Mouse (Mus musculus) intestine, embryonic 15.5 days (tissue): ENCODE results near the gene Med15. TPM values are rescaled to one million over a fixed set of nuclear protein-coding genes. Genes with fewer than 3 reads are reported as not detected.

Experiments used
- ATAC-seq: fragments of 200-750 bp; cut with Nextera tagmentation; 2 replicates; pipeline ENCODE4 v1.8.0; 2017; ENCODE audit warnings: moderate TSS enrichment, moderate library complexity
- H3K27ac ChIP-seq: fragments of 300-500 bp; sonication (generic); 2 replicates; pipeline ENCODE4 v1.5.1; 2015; ENCODE audit warnings: mild to moderate bottlenecking, inconsistent platforms
- H3K27me3 ChIP-seq: fragments of 300-500 bp; sonication (generic); replicated peaks from 2 replicates; pipeline ENCODE4 v1.6.1; 2015; ENCODE audit warnings: inconsistent platforms
- H3K36me3 ChIP-seq: fragments of 300-500 bp; sonication (generic); 2 replicates; pipeline ENCODE4 v1.6.1; 2015; ENCODE audit warnings: inconsistent platforms
- H3K4me1 ChIP-seq: fragments of 300-500 bp; sonication (generic); replicated peaks from 2 replicates; pipeline ENCODE4 v1.6.1; 2015; ENCODE audit warnings: inconsistent platforms
- H3K4me2 ChIP-seq: fragments of 300-500 bp; sonication (generic); replicated peaks from 2 replicates; pipeline ENCODE4 v1.6.1; 2015; ENCODE audit warnings: mild to moderate bottlenecking, inconsistent platforms
- H3K4me3 ChIP-seq: fragments of 300-500 bp; sonication (generic); replicated peaks from 2 replicates; pipeline ENCODE4 v1.5.1; 2015; ENCODE audit warnings: inconsistent platforms
- H3K9ac ChIP-seq: fragments of 300-500 bp; sonication (generic); 2 replicates; pipeline ENCODE4 v1.6.1; 2015; ENCODE audit warnings: inconsistent platforms
- H3K9me3 ChIP-seq: fragments of 300-500 bp; sonication (generic); 2 replicates; pipeline ENCODE4 v1.6.1; 2016; ENCODE audit warnings: inconsistent platforms
- WGBS: fragments of 180-500 bp; shearing (Covaris S2); methylation state at CpG from one replicate; pipeline ENCODE4 v1.1.7; 2015; 5-methylcytosine and 5-hydroxymethylcytosine counted together
- polyA plus RNA-seq: library from polyadenylated mRNA; unstranded; fragments of >200 nt; fragmentation: Nextera tagmentation; extraction: Ambion mirVana; gene quantifications from 2 replicates; pipeline ENCODE4 v1.2.1, GENCODE M21; 2015

The Med15 gene
- polyA plus RNA-seq, 1 experiment from 2014 or later = 38.0 TPM

DNA sequence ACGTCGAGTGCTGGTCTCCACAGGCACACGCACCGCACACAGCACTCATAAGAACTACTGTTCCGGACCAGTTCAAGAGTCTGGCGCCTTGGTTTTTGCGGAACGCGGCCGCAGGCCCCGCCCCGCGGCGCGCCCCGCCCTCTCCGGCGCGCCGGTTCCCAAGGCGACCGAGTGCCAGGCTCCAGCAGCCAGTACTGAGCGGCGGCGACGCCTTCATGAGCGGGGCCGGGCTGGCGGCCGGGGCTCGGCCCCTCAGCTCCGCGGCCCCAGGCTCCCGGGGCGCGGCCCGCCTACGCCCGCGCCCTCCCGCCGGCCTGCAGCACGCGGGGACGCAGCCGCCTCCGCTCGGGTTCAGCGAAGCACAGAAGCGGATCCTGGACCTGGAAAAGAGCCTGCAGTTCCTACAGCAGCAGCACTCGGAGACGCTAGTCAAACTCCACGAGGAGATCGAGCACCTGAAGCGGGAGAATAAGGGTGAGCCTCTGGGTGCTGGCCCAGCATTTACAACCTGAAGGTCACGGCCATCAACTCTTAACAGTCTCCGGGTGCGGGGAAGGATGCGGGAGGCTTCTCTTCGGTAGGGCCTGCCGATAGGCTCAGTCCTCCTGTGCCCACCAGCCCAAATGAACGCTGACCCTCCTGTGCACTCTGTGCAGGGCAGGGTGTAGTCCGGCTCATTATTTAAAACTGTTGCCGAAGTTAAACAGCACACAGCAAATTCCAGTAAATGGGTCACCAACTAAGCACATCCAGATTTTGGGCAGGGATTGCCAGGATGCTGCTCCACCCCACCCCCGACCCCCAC lies 86.2 kb downstream of the Med15 start, which contains the start of gene Ccdc74a:
Gene Ccdc74a (plus strand): TSS at position 161 of the 805 bp plus-strand sequence.
- H3K36me3 ChIP-seq = peaks cover 22% of the 10 kb centered on the region
- peak within 1 kb of the TSS; percentile 56 for H3K4me3 ChIP-seq
- H3K4me2 ChIP-seq = peak within 1 kb of the TSS; percentile 97
- H3K27me3 ChIP-seq = no peaks in the 10 kb centered on the region
- peak; percentile 98 for ATAC-seq
- H3K9me3 ChIP-seq = no peaks in the 10 kb centered on the region
- H3K4me1 ChIP-seq = peaks cover 11% of the 10 kb centered on the region
- H3K9ac ChIP-seq = peak within 1 kb of the TSS; percentile 58
- H3K27ac ChIP-seq = peak within 1 kb of the TSS; percentile 48; the same call in 1 of the 2 replicates
- 2% methylated on average over 48 of the region's 65 CpGs for WGBS

DNA sequence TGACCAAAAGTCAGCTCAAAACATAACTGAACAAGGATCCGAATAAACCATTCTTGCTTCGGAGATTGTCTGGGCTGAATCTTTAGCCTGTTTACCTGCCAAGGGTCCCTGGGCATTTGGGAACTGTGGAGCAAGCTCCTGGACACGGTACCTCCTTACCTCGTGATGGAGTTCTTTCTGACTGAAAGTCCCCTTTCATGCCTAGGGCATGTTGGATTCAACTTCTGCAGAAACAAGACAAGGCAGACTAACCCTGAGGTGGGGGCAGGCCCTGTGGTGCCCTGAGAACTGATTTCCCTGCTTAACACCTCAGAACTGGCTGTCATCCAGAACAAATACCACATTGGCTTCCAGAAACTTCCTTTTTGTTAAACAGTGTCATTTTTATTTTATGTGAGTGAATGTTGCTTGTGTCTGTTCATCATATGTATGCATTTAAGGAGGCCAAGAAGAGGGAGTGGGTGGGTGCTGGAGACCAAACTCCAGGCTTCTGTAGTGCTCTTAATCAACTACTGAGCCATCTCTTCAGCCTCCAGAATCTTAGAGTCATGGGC lies 89.2 kb downstream of the Med15 start:
- Histone ChIP-seq H3K27me3 (no peaks in the 10 kb centered on the region), H3K9ac (no peak overlapping the region), H3K9me3 (no peaks in the 10 kb centered on the region), H3K4me1 (peaks cover 11% of the 10 kb centered on the region), H3K27ac (no peak overlapping the region), H3K4me3 (no peak overlapping the region), H3K4me2 (no peak overlapping the region), H3K36me3 (peaks cover 32% of the 10 kb centered on the region)
- WGBS = 94% methylated on average over 4 of the region's 4 CpGs
- no peak for ATAC-seq

DNA sequence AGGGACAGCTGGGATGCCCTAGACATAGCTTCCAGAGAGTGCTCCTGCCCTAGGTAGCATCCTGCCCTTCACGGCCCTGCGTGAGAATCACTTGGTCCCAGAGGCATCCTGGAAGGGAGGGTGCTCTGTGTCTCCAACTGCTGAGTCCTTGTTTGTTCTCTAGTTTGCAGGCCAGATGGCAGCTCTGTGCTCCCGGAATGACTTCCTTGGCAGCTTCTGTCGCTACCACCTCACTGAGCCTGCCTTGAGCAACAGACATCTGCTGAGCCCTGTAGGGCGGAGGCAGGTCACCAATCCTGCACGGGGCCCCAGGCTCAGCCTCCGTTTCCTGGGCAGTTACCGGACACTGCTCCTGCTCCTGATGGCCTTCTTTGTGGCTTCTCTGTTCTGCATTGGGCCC lies 90.4 kb downstream of the Med15 start:
- 91% methylated on average over 8 of the region's 8 CpGs for WGBS

DNA sequence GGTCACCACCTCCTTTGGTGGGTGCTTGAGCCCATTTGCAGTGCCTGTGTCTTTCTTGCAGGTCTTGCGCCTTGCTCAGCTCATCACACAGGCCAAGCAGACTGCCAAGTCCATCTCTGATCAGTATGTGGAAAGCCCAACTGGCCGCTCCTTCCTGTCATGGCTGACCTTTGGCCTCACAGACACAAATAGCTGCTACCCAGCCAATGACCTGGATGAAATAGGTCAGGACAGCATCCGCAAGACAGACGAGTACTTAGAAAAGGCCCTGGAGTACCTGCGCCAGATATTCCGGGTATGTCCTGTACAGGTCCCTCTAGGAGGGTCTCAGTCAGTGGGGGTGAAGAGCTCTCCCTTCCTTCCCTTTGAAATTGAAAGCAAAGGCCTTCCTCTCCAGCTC lies 91.4 kb downstream of the Med15 start:
- H3K9me3 ChIP-seq = no peaks in the 10 kb centered on the region
- H3K9ac ChIP-seq = no peak overlapping the region
- ATAC-seq = no peak
- H3K4me2 ChIP-seq = no peak overlapping the region
- H3K27ac ChIP-seq = no peak overlapping the region
- H3K36me3 ChIP-seq = peaks cover 35% of the 10 kb centered on the region
- H3K27me3 ChIP-seq = no peaks in the 10 kb centered on the region
- WGBS = 85% methylated on average over 6 of the region's 6 CpGs
- H3K4me1 ChIP-seq = peaks cover 3% of the 10 kb centered on the region; the same call in 1 of the 2 replicates
- H3K4me3 ChIP-seq = no peak overlapping the region

More for the DNA sequence above, 90.4 kb downstream of the Med15 start:
- H3K36me3 ChIP-seq = peaks cover 35% of the 10 kb centered on the region
- no peak overlapping the region for H3K27ac ChIP-seq
- no peaks in the 10 kb centered on the region for H3K27me3 ChIP-seq
- no peak overlapping the region for H3K4me2 ChIP-seq
- no peak overlapping the region for H3K4me3 ChIP-seq
- no peak overlapping the region for H3K9ac ChIP-seq
- H3K4me1 ChIP-seq = peaks cover 11% of the 10 kb centered on the region
- H3K9me3 ChIP-seq = no peaks in the 10 kb centered on the region
- no peak for ATAC-seq

DNA sequence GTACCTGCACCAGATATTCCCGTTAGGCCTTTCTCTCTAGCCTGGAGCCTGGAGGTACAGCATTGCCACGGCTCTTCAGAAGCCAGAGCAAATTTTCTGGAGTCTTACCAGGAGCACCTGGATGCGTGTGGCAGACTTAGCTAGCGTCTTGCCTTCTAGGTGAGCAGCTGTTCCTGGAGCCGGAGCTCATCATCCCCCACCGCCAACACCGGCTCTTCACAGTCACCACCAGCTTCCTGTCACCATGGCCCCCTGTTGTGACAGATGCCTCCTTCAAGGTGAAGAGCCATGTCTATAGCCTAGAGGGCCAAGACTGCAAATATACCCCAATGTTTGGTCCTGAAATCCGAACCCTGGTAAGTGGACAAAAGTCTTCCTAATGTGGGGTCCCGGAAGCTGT lies 92.0 kb downstream of the Med15 start:
- Histone ChIP-seq H3K9me3 (no peaks in the 10 kb centered on the region), H3K36me3 (peaks cover 35% of the 10 kb centered on the region), H3K27ac (no peak overlapping the region), H3K9ac (no peak overlapping the region), H3K27me3 (no peaks in the 10 kb centered on the region), H3K4me3 (no peak overlapping the region), H3K4me2 (no peak overlapping the region), H3K4me1 (no peaks in the 10 kb centered on the region)
- ATAC-seq = no peak
- 94% methylated on average over 9 of the region's 9 CpGs for WGBS

DNA sequence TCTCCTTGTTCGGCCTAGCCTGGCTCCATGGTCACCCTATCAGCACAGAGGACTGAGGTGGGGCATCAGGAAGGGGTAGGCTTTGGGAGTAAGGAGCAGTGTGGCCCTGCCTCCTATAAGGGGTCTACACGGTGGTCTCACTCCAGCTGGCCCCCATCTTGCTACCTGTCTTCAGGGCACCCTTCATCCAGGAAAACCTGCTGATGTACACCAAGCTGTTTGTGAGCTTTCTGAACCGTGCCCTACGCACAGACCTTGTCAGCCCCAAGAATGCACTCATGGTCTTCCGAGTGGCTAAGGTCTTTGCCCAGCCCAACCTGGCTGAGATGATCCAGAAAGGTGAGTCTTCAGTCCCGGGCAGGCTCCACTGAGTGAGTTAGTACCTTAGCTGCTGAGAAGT lies 92.7 kb downstream of the Med15 start:
- Histone ChIP-seq H3K4me3 (no peak overlapping the region), H3K4me1 (no peaks in the 10 kb centered on the region), H3K27ac (no peak overlapping the region), H3K9ac (no peak overlapping the region), H3K4me2 (no peak overlapping the region), H3K9me3 (no peaks in the 10 kb centered on the region), H3K27me3 (no peaks in the 10 kb centered on the region), H3K36me3 (peaks cover 35% of the 10 kb centered on the region)
- WGBS = 94% methylated on average over 6 of the region's 6 CpGs
- ATAC-seq = no peak

DNA sequence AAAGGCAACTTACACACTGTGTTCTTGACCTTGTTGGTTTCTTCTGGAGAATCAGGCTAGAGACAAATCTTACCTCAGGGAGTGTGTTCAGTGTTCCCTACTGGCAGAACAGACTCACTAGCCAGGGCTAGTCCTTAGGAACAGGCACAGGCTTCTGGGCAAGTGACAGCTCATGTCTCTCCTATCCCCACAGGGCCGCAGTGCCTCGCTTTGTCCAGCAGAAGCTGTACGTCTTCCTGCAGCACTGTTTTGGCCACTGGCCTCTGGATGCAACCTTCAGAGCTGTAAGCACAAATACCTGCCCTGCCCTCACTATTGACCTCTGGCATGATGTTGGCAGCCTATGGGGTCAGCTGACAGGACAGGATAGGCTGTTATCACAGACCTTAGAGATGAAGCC lies 93.6 kb downstream of the Med15 start:
- Histone ChIP-seq H3K9ac (no peak overlapping the region), H3K36me3 (peaks cover 35% of the 10 kb centered on the region), H3K4me2 (no peak overlapping the region), H3K4me3 (no peak overlapping the region), H3K27me3 (no peaks in the 10 kb centered on the region), H3K4me1 (no peaks in the 10 kb centered on the region), H3K27ac (no peak overlapping the region), H3K9me3 (no peaks in the 10 kb centered on the region)
- 89% methylated on average over 3 of the region's 3 CpGs for WGBS
- ATAC-seq = no peak

DNA sequence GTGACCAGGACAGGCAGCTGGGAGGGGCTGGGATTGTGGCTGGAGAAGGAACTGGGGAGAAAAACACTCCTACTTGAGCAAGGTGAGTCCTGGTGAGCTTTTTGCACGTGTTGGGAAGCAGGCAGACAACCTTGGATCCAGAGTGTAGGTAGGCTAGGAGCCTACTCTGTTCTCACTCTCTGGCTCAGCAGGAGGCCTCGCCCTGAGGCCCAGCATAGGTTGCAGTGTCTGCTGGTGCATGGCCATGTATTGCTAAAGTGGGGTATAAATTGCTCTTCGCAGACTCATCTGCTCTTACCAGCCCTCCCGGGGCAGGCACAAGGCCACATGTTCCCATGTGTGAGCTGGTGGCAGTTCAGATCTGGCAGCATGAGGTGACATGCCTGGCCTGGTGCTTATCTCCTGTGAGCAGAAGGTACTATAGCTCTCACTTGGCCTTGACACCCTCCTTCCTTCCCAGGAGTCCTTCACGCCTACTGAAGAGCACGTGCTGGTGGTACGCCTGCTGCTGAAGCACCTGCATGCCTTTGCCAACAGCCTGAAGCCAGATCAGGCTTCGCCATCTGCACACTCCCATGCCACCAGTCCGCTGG lies 94.6 kb downstream of the Med15 start:
- peaks cover 35% of the 10 kb centered on the region for H3K36me3 ChIP-seq
- peak; percentile 69 for ATAC-seq
- no peaks in the 10 kb centered on the region for H3K4me1 ChIP-seq
- no peak overlapping the region for H3K4me3 ChIP-seq
- 87% methylated on average over 9 of the region's 9 CpGs for WGBS
- H3K27ac ChIP-seq = no peak overlapping the region
- H3K9ac ChIP-seq = no peak overlapping the region
- no peaks in the 10 kb centered on the region for H3K27me3 ChIP-seq
- no peaks in the 10 kb centered on the region for H3K9me3 ChIP-seq
- H3K4me2 ChIP-seq = no peak overlapping the region

DNA sequence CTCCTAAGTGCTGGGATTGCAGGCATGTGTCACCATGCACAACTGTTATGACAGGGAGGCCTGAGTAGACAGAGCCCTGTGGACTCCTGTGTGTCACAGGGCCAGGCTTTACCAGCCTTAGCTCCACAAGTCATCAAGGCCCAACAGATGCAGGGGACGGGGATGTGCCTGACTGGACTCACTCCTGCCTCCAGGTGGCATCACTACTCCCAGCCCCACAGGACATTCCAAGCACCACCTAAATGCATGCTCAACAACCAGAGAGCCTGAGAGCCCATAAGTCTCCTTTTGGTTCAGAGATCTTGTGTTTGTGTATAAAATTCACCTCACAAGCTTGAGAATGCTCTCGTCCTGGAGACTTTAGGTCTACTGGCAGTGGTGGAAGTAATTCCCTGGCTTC lies 95.1 kb downstream of the Med15 start:
- Histone ChIP-seq H3K4me3 (no peak overlapping the region), H3K27me3 (no peaks in the 10 kb centered on the region), H3K36me3 (peaks cover 34% of the 10 kb centered on the region), H3K9me3 (no peaks in the 10 kb centered on the region), H3K4me2 (no peak overlapping the region), H3K27ac (no peak overlapping the region), H3K9ac (no peak overlapping the region), H3K4me1 (no peaks in the 10 kb centered on the region)
- no peak for ATAC-seq
- 75% methylated on average over 2 of the region's 2 CpGs for WGBS

DNA sequence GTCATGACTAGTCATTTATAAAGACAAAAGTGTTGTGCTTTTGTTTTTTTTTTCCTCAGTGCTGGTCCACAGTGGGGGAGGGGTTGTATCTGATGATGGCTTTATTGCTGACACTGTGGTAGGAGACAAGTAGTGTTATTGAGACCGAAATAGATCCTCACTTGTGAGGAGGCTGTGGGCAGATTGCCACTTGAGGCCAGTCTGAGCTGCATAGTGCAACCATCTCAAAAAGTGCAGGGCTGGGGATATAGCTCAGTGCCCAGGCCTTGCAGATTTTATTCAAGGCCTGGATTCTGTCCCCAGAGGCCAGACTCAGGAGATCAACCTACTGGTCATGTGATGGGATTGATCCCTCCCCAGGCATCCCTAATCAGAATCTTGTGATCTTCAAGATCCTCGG lies 95.8 kb downstream of the Med15 start:
- no peak overlapping the region for H3K4me3 ChIP-seq
- H3K36me3 ChIP-seq = peaks cover 34% of the 10 kb centered on the region

DNA sequence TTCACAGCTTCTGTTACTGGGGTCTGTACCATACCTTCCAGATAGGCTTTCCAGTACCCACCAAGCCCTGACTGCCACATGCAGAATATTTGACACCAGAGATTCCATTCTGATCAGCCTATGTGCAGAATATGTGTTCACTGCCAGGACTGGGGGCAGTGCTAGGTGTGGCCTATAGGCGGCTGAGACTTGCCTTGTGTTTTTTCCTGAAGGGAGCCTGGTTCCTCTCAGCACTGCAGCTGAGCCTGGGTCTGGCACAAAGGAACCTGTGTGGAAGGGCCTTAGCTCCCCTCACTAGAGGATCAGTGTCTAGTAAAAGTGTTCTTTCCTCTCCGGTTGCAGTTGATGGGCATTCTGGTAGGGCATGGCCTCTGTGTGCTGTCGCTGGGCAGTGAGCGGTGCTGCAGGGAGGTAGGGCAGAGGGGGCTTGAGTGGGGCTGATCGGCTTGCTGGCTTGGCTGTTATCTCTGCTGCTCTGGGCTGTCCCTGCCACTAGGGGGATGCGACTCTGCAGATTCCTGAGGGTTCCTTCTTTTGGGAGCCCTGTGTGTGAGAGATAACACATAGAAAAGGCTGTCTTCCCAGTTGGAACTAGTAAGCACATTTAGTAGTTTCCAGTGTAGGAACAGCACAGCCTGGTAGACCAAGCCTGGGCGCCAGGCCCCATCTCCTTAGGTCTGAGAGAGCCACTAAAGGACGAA lies 99.1 kb downstream of the Med15 start:
- Histone ChIP-seq H3K9me3 (no peaks in the 10 kb centered on the region), H3K27me3 (no peaks in the 10 kb centered on the region), H3K9ac (no peak overlapping the region), H3K4me2 (no peak overlapping the region), H3K4me3 (no peak overlapping the region), H3K4me1 (no peaks in the 10 kb centered on the region), H3K27ac (no peak overlapping the region), H3K36me3 (peaks cover 25% of the 10 kb centered on the region)
- WGBS = 72% methylated on average over 8 of the region's 8 CpGs
- no peak for ATAC-seq

More for the DNA sequence above, 95.8 kb downstream of the Med15 start:
- no peak overlapping the region for H3K4me2 ChIP-seq
- H3K9ac ChIP-seq = no peak overlapping the region
- no peaks in the 10 kb centered on the region for H3K27me3 ChIP-seq
- no peaks in the 10 kb centered on the region for H3K4me1 ChIP-seq
- no peaks in the 10 kb centered on the region for H3K9me3 ChIP-seq
- ATAC-seq = no peak
- H3K27ac ChIP-seq = no peak overlapping the region
- WGBS = 90% methylated on average over 2 of the region's 2 CpGs

DNA sequence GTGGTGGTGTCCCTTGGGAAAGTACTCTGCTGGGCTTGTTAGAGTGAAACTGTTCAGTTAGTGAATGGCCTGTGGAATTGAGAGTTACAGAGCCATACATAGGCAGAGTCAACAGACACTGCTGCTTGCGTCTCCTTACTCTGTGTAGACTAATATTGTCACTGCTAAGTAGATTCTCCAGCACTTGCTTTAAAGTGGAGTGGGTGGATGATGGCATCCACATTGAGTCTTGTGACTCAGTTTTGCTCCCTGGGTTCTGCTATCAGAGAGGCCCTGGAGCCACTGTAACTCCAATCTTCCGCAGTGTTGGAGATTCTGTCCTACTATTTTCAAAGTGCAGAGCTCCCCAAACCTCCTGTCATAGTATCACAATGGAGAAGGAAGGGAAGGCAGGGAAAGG lies 100.1 kb downstream of the Med15 start:
- Histone ChIP-seq H3K27me3 (no peaks in the 10 kb centered on the region), H3K4me2 (no peak overlapping the region), H3K27ac (no peak overlapping the region), H3K4me1 (no peaks in the 10 kb centered on the region), H3K36me3 (peaks cover 23% of the 10 kb centered on the region), H3K4me3 (no peak overlapping the region), H3K9me3 (no peaks in the 10 kb centered on the region), H3K9ac (no peak overlapping the region)
- ATAC-seq = no peak
- WGBS = 95% methylated on average over 2 of the region's 2 CpGs
